Mouse (Mus musculus) left cerebral cortex, adult 8-10 months (tissue): Measurements from ENCODE around the gene Spty2d1. TPM values are rescaled to one million over a fixed set of nuclear protein-coding genes. Genes with fewer than 3 reads are reported as not detected.

ENCODE experiments used
- DNase-seq, 2 experiments: peaks; one replicate each; pipeline ENCODE4 v3.0.0; 2022; ENCODE audit warnings: low spot score in 2 of 2
- total RNA-seq, 4 experiments: library from RNA; stranded (reverse); gene quantifications; 2 replicates each; pipeline ENCODE4 v1.2.4; 2022

Spty2d1 gene
- total RNA-seq, 4 experiments from 2014 or later = 14.0 to 16.1 (median 15.1) TPM

GRCm38 (mm10) chr7:47022482-47022881 lies 14.3 kb upstream of the Spty2d1 start:
- DNase-seq = no peak

DNA sequence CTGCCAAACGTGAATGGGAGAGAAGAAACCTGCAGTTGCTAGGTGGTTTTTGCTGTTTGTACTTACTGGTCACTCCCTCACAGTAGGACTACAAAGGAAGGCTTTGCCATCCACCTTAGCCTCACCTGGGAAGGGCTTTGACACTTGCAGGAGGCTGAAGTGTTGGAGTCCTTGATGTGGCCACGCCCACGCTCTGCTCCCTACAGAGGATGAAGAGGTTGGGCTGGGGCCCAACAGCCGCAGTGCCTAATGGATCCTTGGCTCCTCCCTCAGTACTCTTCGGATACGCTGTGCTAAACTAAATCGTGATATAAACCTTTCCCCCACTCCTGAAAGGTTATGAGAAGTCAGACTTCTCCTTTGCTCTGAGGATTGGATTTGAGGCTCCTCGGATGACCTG lies 12.7 kb upstream of the Spty2d1 start:
- no peak for DNase-seq

DNA sequence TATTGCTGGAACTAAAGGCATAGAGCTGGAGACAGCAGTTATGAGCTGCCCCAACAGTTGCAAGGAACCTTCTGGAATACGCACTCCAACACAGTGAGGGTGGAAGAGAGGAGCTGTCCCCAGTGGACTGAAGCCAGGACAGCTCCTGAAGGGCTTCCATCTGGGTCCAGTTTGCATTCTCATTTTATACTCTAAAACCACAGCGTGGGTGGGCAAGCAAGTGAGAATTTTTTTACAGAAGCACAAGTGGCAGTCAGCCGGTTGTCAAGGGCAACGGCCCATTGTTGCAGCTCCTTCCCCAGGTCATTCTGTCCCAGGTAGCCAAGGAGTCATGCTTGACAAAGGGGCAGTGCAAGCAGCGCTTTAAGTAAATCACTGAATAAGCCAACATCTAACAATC lies 11.4 kb upstream of the Spty2d1 start:
- peak in 1 of 2 experiments; percentile 73 for DNase-seq

GRCm38 (mm10) chr7:47017146-47017545 lies 8.9 kb upstream of the Spty2d1 start:
- no peak for DNase-seq

GRCm38 (mm10) chr7:47016602-47017001 lies 8.4 kb upstream of the Spty2d1 start:
- no peak for DNase-seq

DNA sequence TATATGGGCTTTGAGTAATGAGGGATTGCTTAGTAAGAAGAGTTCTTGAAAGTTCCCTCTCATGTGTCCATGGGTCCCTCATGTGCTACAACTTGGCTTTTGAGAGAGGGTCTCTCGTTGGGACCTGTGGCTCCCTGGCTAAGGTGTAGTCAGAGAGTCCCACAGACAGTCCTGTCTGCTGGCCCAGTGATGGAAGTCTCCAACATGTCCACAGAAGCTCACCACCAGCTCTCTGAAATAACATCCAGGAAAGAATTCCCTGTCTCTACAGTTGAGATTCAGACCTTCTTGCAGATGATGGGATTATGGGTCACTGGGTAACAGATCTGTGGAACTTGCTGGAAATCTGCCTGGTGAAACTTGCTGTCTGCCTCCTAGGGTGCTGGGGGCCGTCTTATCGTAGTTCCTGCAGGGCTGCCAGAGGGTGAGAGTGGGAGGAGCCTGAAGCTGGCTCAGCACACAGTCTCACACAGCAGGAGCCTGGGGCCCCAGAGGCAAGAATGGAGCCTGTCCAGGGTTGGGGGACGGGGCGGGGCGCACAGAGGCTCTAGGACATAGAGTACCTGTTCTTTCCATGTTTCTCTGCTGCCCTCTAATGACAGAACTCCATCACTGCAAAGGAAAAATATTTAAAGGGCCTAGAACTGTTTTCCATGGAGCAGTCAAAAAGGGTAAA lies 7.3 kb upstream of the Spty2d1 start:
- DNase-seq = peak; percentile 56 to 76

DNA sequence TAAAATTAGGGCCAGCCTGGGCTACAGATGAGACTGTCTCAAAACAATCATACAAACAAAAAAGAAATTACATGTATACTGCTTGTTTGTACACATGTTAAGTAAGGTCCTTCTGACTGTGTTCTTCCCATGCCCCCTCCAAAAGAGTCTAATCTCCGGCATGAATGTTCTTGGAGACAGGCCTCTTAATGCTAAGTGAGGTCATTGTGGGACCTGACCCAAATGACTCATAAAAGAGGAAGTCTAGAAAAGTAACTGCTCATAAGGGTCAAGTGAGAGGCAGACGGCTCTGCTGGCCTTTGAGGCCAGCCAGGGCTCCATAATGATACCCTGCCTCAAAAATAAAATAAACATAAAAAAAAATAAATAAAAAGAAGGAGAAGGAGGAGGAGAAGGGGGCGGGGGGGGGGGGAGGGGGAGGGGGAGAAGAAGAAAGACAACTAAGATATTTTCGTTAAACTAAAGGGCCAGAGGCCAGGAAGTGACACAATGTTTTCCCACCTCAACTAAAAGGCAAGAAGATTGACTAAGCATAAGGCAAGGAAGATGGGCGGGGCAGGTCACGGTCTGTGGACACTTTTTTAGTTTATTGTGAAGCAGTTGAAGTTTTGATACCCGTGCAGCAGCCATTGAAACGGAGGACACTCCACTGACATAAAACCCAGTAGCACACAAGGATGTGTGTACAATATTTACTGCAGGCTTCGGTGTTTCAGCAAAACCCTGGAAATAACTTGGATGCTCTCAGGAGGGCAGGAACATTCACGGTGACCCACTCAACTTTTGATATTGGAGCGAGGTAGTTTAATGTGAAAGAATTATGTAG lies 6.6 kb upstream of the Spty2d1 start:
- no peak for DNase-seq

DNA sequence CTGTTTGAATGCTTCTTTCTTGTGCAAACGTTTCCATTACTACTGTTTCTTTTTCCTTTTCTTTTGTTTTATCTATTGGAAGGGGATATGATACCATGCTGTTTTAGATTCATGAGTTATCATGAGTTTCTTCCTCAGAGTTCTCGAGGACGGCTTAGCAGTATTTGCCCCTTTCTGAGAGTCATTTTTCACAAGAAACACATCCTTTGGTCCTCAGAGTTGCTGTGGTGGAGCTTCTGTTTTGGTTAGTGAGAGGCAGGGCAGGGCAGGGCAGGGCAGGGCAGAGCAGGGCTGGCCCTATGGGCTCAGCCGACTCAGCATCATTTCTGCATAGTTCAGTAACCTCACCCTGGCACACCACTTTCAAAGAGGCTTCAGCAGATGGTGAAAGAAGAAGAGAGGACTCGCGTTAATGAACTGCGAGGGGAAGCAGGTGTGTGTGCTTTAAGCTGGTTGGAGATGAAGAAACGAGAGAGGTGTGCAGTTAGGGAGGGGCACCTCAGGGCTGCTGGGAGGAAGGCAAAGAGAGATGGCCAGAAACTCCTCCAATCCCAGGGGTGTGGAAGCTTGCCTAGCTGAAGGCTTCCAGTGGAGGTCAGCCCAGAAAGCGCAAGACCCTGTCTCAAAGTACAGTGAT lies 5.0 kb upstream of the Spty2d1 start:
- DNase-seq = no peak

- DNase-seq = no peak
Observed at GRCm38 (mm10) chr7:47007818-47008167, 418 bp downstream of the Spty2d1 start.

GRCm38 (mm10) chr7:47007109-47007780 lies 966 bp downstream of the Spty2d1 start:
- no peak for DNase-seq

- DNase-seq = no peak
Observed at GRCm38 (mm10) chr7:47003411-47004115, 4.6 kb downstream of the Spty2d1 start.

DNA sequence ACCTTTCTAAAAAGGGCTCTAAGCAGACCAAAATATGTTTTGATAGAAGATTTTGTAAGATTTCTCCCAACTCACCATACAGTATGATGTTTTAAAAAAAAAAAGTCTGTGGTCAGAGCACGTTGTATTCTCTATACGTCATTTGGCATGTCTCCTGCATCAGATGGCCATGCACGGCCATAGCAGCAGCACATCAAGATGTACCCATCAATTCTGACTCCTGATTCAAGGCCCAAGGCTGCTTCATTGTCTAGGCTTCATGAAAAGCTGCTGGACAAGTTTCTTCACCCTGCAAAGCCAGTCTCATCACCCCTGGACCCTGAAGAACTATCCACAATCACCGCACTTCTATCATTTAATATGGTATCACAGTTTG lies 6.3 kb downstream of the Spty2d1 start:
- no peak for DNase-seq

- DNase-seq = no peak
Observed at GRCm38 (mm10) chr7:47001125-47001899, 6.9 kb downstream of the Spty2d1 start.

GRCm38 (mm10) chr7:47000644-47000983 lies 7.6 kb downstream of the Spty2d1 start:
- DNase-seq = no peak

DNA sequence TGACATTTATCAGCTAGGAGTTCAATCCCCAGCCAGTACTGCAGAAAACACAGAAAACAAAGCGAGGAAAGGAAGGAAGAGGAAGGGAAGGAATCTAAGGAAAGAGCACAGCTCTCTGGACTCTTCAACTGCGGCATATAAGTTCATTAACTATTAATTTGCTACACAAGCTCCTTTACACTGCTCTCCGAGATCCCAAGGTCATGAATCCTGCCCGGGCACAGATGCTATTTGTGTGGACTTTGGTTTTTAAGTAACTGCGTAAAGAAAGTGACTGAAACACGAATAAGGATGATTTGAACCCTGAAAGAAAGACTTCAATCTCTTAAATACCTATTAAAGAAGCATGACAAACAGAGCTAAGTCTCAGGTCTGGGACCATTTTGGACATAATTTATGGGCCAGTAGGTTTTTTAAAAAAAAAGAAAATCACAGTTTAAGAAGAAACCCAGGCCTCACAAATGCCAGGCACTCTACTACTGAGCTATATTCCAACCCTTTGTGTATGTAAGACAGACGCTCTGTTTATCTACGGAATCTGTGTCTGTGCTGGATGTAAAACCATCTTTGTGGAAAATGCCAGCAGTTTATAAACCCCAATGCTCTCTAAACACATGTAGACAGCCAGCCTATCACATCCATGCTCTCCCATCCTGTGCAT lies 8.1 kb downstream of the Spty2d1 start:
- no peak for DNase-seq

DNA sequence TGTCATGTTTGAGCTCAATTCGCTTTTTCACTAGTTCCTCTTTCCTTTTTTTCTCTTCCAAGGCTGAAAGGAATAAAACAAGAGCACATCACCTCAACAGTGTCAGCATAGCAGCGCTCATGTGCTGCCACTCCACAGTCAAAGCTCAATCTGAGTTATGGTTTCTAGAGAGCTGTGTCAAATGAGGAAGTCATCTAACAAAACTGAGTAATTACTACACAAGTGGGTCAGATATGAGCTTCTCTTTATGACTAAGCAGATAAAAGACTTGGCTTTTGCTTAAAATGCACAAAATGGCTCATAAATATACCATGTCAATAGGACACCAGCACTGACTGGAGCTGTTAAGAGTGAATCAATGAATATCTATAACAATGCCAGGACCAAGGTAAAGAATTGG lies 9.3 kb downstream of the Spty2d1 start:
- no peak for DNase-seq

DNA sequence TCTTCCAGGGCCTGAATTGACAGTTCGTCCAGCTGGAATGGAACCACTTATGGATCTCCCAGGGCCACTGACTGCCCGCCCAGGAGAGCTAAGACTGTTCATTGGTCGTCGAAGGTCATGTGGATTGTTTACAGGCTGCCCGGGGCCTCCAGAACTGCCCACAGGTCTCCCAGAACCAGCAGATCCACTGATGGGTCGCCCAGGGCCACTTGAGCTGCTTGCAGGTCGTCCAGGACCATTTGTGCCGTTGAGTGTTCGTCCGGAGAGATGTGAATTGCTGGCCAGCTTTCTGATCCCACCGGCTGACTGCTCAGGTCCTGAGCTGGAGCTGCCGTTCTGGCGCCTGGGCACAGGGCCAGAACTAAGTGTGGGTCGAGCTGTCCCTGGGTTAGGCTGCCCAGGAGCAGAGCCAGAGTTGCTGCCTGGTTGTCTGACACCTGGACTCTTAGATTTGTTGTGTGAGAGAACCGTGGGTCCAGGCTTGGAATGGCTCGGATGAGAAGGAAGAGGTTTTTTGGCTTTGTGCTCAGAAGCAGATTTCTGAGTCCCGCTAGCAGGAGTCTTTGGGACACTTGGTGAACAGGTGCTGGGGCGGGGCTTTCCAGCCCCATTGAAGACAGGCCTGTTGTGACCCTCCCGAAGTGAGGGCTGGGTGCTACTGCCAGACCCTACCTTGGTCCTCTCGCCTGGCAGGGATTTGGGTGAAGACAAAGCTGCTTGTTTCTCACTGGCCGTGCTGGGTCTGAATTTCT lies 10.4 kb downstream of the Spty2d1 start:
- no peak for DNase-seq

GRCm38 (mm10) chr7:46997008-46997407 lies 11.2 kb downstream of the Spty2d1 start:
- DNase-seq = no peak

DNA sequence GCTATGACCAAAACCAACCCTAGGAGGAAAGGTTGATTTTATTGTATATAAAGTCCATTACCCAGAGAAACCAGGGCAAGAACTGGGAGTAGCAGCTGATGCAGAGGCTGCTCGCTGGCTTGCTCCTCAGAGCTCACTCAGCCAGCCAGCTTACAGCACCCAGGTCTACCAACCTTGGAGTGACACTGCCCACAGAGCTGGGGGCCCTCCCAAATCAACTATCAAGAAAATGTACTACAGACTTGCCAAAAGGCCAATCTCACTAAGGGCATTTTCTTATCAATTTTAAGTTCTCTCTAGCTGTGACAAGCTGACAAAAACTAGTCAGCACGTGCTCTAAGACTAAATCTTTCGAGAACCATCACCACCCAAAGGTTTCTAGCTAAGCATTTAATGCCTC lies 12.7 kb downstream of the Spty2d1 start:
- DNase-seq = no peak
